Mouse (Mus musculus) hindbrain, embryonic 10.5 days (tissue): ENCODE data around the gene Mrpl22. TPM values are rescaled to one million over a fixed set of nuclear protein-coding genes. Genes with fewer than 3 reads are reported as not detected.
A peak's percentile ranks its signal among the peaks of the same experiment; 100 is the strongest.
"Not testable (repeated sequence)": the region's sequence is repeated elsewhere in the genome, so short reads cannot be mapped to it uniquely, and the experiment has no call there.

Source experiments
- DNase-seq: peaks from one replicate; pipeline ENCODE4 v3.0.0-alpha.2; 2017; ENCODE audit warnings: low spot score
- H3K27ac ChIP-seq: fragments of 300-500 bp; sonication (generic); 2 replicates; pipeline ENCODE4 v1.5.1; 2016; ENCODE audit warnings: mild to moderate bottlenecking, moderate library complexity
- H3K27me3 ChIP-seq: fragments of 300-500 bp; sonication (generic); 2 replicates; pipeline ENCODE4 v1.6.1; 2016; ENCODE audit warnings: mild to moderate bottlenecking; ENCODE audit not compliant: poor library complexity, insufficient read depth, severe bottlenecking
- H3K36me3 ChIP-seq: fragments of 300-500 bp; sonication (generic); 2 replicates; pipeline ENCODE4 v1.6.1; 2016; ENCODE audit warnings: mild to moderate bottlenecking, moderate library complexity
- H3K4me1 ChIP-seq: fragments of 300-500 bp; sonication (generic); replicated peaks from 2 replicates; pipeline ENCODE4 v1.6.1; 2016; ENCODE audit warnings: mild to moderate bottlenecking
- H3K4me3 ChIP-seq: fragments of 300-500 bp; sonication (generic); 2 replicates; pipeline ENCODE4 v1.5.1; 2016; ENCODE audit warnings: mild to moderate bottlenecking, moderate library complexity
- H3K9me3 ChIP-seq: fragments of 300-500 bp; sonication (generic); 2 replicates; pipeline ENCODE4 v1.6.1; 2016; ENCODE audit warnings: mild to moderate bottlenecking, moderate library complexity
- WGBS: fragments of 180-500 bp; shearing (Covaris S2); methylation state at CpG from one replicate; pipeline ENCODE4 v1.1.7; 2016; 5-methylcytosine and 5-hydroxymethylcytosine counted together
- polyA plus RNA-seq: library from polyadenylated mRNA; unstranded; fragments of >200 nt; fragmentation: Nextera tagmentation; extraction: Ambion mirVana; gene quantifications from 2 replicates; pipeline ENCODE4 v1.2.1, GENCODE M21; 2016

Gene Mrpl22
- polyA plus RNA-seq, 1 experiment from 2014 or later: 140 TPM

DNA sequence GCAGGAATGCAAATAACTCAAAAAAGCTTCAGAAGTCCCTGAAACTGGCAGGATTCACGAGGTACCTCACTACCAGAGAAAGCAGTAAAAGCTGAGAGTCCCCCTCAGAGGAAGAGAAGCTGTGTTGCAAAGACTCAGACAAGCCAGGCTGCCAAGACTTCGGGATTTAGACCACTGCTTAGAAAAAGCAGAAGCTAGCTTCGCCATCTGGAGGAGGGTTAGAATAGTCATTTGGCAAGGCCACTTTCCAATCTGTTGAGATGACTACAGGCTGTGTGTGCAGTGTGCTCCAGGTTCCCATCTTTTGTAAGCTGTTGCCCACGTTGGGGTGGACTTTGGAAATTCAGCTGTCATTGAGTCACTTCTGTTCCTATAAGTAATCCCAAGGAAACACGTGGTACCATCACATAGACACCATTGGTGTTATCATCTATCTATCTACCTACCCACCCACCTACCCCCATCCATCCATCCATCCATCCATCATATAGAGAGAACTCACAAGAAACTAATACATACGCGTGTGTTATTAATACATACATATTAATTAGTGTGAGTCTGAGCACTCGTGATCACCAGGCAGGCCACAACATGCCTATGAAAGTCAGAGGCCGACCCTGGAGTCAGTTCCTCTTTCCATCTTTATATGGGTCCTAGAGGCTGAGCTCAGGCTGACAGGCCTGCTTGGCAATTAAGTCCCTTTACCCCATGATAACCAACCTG, 27.6 kb upstream of the Mrpl22 start:
- H3K4me1 ChIP-seq: peaks cover 4% of the 10 kb centered on the region; the same call in 1 of the 2 replicates
- H3K4me3 ChIP-seq: no peak overlapping the region
- no peaks in the 10 kb centered on the region for H3K27me3 ChIP-seq
- no peak overlapping the region for H3K27ac ChIP-seq
- WGBS: 92% methylated on average over 9 of the region's 9 CpGs
- peaks cover 98% of the 10 kb centered on the region for H3K36me3 ChIP-seq
- peaks cover 4% of the 10 kb centered on the region; the same call in 1 of the 2 replicates for H3K9me3 ChIP-seq
- no peak for DNase-seq

DNA sequence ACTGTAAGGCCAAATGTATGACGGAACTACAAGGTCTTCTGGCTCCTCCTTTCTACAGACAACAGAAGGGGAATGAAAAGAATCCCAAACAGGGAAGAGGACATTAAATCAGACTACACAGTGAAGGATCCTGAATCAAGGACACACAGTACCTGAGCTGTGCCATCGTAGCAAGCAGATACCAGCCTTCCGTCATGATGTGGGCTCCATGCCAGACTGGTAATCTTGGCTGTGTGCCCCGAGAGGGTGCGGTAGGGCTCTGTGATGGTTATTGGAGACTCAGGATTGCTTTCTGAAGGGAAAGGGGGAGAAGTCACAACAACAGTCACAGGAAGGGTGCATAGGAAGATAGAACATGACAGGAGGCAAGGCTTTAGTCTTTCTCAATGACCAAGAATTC, 25.2 kb upstream of the Mrpl22 start:
- no peaks in the 10 kb centered on the region for H3K4me1 ChIP-seq

DNA sequence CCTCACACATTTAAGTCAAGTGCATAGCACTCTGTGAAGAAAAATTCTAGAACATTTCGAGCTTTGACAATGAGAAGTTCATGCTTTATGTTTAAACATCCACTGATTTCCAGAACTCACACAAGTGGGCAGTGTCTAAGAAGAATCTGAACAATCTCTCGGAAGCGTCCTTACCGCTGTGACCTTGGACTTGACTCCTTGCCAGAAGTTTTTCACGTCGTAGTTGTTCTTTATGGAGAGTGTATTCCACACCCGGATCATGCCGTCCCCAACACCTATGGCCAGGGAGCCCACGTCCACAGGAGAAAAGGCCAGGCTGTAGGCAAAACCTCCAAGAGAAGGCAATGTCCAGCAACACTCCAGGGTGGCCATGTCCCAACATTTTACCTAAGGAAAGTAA, 16.0 kb upstream of the Mrpl22 start:
- H3K27me3 ChIP-seq: no peaks in the 10 kb centered on the region
- H3K27ac ChIP-seq: no peak overlapping the region
- no peak for DNase-seq
- peaks cover 99% of the 10 kb centered on the region for H3K36me3 ChIP-seq
- H3K9me3 ChIP-seq: no peaks in the 10 kb centered on the region
- H3K4me1 ChIP-seq: no peaks in the 10 kb centered on the region
- WGBS: 96% methylated on average over 9 of the region's 9 CpGs
- no peak overlapping the region for H3K4me3 ChIP-seq

More for the DNA sequence above, 25.2 kb upstream of the Mrpl22 start:
- Histone ChIP-seq H3K27ac (no peak overlapping the region), H3K36me3 (peaks cover 98% of the 10 kb centered on the region), H3K9me3 (peaks cover 4% of the 10 kb centered on the region; the same call in 1 of the 2 replicates), H3K4me3 (no peak overlapping the region), H3K27me3 (no peaks in the 10 kb centered on the region)
- no peak for DNase-seq
- WGBS: 95% methylated on average over 5 of the region's 5 CpGs

DNA sequence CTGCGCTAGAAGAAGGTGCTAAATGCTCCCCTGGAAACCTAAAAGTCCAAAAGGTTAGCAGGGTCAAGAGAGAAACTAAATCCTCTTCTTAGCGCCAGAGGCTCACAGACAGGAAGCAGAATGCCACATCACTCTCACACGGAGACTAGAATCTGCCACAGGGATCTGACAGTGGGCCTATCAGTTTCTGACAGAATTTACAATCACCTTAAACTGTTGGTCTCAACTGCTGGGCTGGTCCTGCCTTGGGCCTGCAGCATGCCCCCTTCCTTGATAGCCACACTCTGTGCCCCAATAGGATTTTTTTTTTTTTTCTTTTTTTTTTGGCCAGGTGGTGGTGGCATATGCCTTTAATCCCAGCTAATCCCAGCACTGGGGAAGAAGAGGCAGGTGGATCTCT, 14.6 kb upstream of the Mrpl22 start:
- 85% methylated on average over 3 of the region's 3 CpGs for WGBS

DNA sequence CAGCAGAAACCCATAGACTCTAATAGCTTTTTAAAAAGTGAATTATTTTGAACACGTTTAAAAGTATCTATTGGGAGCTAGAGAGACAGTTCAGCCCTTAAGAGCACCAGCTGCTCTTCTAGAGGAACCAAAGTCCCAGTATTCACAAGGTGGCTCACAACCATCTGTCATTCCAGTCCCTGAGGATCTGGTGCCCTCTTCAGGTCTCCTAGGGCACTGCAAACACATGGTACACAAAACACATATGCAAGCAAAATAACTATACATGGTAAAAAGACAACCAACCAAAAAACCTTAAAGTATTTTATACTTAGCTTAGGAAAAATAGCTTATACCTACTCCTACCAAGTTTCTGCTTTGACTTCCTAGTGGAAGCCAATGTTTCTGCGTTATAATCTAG, 6.4 kb upstream of the Mrpl22 start:
- Histone ChIP-seq H3K27ac (no peak overlapping the region), H3K4me1 (peaks cover 8% of the 10 kb centered on the region), H3K27me3 (no peaks in the 10 kb centered on the region), H3K9me3 (peaks cover 7% of the 10 kb centered on the region; the same call in 1 of the 2 replicates), H3K36me3 (peaks cover 67% of the 10 kb centered on the region), H3K4me3 (no peak overlapping the region)
- DNase-seq: no peak
- WGBS: 93% methylated on average over 2 of the region's 2 CpGs

More for the DNA sequence above, 14.6 kb upstream of the Mrpl22 start:
- DNase-seq: no peak
- Histone ChIP-seq H3K4me3 (no peak overlapping the region), H3K27ac (no peak overlapping the region), H3K9me3 (no peaks in the 10 kb centered on the region), H3K27me3 (no peaks in the 10 kb centered on the region), H3K4me1 (no peaks in the 10 kb centered on the region), H3K36me3 (peaks cover 99% of the 10 kb centered on the region)

DNA sequence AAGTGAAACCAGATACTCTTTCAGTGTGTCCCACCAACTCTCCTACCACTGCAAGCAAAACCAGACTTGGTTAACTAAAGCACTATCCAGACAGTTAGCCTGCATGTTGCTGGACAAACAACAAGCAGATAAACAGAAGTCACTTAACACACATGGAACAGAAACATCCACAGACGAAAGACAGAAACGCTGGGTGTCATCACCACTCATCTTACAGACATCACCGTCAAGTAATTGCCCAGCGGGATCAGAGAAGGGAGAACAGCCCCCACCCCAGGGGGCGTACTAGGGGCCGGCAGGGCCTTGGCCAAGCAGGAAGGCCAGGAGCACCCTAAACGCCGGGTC, 3.7 kb upstream of the Mrpl22 start:
- Histone ChIP-seq H3K27me3 (no peaks in the 10 kb centered on the region), H3K4me3 (peak overlapping the region; percentile 76), H3K27ac (peak overlapping the region; percentile 90), H3K4me1 (peaks cover 20% of the 10 kb centered on the region), H3K36me3 (peaks cover 40% of the 10 kb centered on the region), H3K9me3 (peaks cover 7% of the 10 kb centered on the region; the same call in 1 of the 2 replicates)
- under 1% methylated on average over 8 of the region's 8 CpGs for WGBS
- DNase-seq: no peak

DNA sequence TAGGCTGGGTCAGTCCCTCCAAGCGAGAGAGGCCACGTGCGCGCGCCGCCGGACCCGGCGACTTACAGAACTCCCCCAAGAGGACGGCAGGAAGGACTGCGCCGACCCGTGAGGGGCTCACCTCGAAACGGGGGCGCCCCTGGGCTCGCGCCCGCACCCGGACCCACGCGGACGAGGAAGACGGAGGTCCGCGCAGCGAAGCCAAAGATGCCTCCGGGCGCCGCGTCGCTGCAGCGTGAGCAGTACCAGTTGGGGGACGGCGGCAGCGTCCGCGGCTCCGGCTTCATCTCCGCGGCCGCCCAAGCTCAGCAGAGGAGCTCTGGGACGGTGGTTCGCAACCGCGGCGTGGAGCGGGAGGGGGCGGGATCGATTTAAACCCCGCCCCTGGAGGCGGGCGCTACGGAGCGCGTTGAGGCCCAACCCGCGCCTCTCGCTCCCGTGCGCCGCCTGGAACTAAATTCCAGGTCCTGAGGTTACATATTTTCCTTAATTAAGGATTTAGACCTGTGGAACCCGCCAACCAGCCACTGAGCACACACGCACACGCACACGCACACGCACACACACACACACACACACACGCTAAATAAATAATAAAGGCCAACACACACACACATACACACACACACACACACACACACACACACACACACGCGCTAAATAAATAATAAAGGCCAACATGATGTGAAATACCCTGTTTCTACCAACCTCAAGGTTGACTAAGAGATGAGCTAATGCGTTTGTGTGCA, 3.1 kb upstream of the Mrpl22 start, which contains the start of gene Gemin5:
Gemin5 (minus strand) TSS at position 373 of the 749 bp plus-strand sequence.
- H3K4me1 ChIP-seq: peaks cover 21% of the 10 kb centered on the region
- WGBS: 2% methylated on average over 71 of the region's 71 CpGs
- H3K27me3 ChIP-seq: no peaks in the 10 kb centered on the region
- DNase-seq: peak; percentile 88
- H3K36me3 ChIP-seq: peaks cover 40% of the 10 kb centered on the region
- H3K4me3 ChIP-seq: peak within 1 kb of the TSS; percentile 76
- peak within 1 kb of the TSS; percentile 90 for H3K27ac ChIP-seq
- peaks cover 7% of the 10 kb centered on the region; the same call in 1 of the 2 replicates for H3K9me3 ChIP-seq

DNA sequence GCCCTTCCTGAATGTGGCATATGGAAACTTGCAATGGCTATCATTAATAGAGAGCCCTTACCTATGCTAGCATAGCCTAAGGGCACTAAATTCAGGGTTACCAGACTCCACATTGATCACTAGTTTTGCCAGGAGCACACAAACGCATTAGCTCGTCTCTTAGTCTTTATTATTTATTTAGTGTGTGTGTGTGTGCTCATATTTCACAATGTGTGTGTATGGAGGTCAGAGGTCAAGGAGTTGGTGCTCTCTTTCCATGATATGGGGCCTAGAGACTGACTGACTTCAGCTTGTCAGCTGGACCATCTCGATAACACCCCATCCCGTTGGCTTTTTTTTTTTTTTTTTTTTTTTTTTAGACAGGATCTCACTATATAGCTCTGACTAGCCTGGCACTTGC, 1.8 kb upstream of the Mrpl22 start:
- DNase-seq: no peak
- Histone ChIP-seq H3K36me3 (peaks cover 40% of the 10 kb centered on the region), H3K4me3 (no peak overlapping the region), H3K27me3 (no peaks in the 10 kb centered on the region), H3K9me3 (peaks cover 7% of the 10 kb centered on the region; the same call in 1 of the 2 replicates), H3K27ac (no peak overlapping the region), H3K4me1 (peaks cover 21% of the 10 kb centered on the region)
- 86% methylated on average over 4 of the region's 4 CpGs for WGBS

DNA sequence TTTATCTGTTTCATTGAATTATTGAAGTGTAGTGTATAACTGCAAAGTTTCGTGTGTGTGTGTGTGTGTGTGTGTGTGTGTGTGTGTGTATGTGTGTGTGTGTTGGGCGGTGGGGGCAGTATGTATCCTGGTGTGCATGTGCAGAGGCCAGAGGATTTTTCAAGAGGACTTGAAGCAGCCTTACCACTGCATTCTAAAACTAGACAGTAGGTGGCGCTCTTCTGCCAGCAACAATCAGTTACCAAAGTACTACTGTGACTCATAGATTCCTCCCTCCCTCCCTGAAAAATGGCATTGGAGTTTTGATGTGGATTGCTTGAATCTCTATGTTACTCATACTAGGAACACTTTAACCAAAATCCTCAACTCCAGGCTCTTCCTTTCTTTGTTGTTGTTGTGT, 8.1 kb downstream of the Mrpl22 start:
- Histone ChIP-seq H3K36me3 (peaks cover 67% of the 10 kb centered on the region), H3K27me3 (no peaks in the 10 kb centered on the region), H3K9me3 (no peaks in the 10 kb centered on the region), H3K27ac (no peak overlapping the region), H3K4me3 (no peak overlapping the region), H3K4me1 (no peaks in the 10 kb centered on the region)
- 28% methylated on average over 3 of the region's 3 CpGs for WGBS
- DNase-seq: peak; percentile 65

DNA sequence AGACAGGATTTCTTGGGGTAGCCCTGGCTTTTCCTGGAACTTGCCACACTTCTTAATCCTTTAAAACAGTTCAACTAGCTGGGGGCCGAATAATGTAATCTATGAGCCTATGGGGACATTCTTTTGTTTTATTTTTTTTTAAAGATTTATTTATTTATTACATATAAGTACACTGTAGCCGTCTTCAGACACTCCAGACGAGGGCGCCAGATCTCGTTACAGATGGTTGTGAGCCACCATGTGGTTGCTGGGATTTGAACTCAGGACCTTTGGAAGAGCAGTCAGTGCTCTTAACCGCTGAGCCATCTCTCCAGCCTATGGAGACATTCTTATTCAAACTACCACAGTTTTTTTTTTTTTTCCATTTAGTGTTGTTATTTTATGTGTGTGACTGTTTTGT, 8.5 kb downstream of the Mrpl22 start:
- not testable (repeated sequence) for H3K27ac ChIP-seq, DNase-seq, H3K4me3 ChIP-seq, H3K27me3 ChIP-seq, H3K4me1 ChIP-seq, H3K9me3 ChIP-seq
- H3K36me3 ChIP-seq: peaks cover 63% of the 10 kb centered on the region
- 95% methylated on average over 6 of the region's 6 CpGs for WGBS

DNA sequence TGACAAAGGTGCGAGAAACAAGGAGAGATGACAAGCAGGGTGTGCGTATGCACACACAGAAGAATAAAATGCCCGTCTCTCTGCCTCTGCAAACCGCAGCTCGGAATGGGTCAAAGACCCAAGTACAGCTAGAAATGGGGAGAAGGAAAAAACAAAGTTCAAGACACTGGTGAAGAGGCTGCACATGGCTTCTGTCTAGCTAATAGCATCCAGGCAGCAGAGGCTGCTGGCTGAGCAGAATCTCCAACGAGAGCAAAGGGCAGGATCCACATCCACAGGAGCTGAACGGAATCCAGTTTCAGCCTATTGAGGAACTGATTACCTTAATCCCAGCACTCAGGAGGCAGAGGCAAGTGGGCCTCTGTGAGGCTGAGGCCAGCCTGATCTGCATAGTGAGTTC, 9.3 kb downstream of the Mrpl22 start:
- Histone ChIP-seq H3K9me3 (no peaks in the 10 kb centered on the region), H3K27me3 (no peaks in the 10 kb centered on the region), H3K27ac (no peak overlapping the region), H3K36me3 (peaks cover 55% of the 10 kb centered on the region), H3K4me1 (no peaks in the 10 kb centered on the region), H3K4me3 (no peak overlapping the region)
- DNase-seq: no peak
- WGBS: 87% methylated on average over 7 of the region's 7 CpGs

DNA sequence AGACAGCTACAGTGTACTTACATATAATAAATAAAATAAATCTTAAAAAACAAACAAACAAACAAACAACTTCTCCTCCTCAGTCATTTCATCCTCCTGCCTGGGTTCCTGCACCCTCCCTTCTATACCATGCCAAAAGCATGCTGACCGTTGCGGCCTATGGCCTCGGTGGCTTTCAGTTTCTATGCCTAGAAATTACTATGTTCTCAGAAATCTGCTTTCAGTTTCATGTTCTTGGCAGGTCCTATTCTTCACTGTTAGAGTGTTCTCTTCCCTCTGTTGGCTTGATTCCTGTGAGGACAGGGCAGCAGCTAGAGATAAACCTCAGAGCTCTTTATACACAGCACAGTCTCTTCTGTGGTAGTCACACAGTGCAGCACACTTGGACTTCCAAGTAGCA, 12.1 kb downstream of the Mrpl22 start:
- Histone ChIP-seq H3K36me3 (peaks cover 27% of the 10 kb centered on the region), H3K4me1 (no peaks in the 10 kb centered on the region), H3K4me3 (no peak overlapping the region), H3K9me3 (no peaks in the 10 kb centered on the region), H3K27ac (no peak overlapping the region), H3K27me3 (no peaks in the 10 kb centered on the region)
- 90% methylated on average over 3 of the region's 3 CpGs for WGBS
- no peak for DNase-seq

DNA sequence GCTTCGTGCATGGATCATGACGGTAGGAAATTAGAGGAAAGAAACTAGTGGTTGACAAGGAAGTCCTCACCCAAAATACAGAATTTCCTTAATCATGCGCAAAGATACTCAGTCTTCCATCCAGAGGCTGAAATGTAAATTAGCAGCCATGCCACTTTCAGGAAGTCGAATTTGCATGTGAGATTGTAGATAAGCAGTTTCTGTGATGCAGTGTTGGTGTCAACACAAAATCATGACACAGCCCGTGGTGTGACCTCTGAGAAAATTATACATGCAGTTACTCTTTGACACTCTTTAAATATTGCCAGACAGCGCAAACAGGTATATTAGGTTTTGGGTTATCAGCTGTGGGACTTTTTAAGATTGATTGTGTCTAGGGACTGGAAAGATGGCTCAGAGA, 18.2 kb downstream of the Mrpl22 start:
- Histone ChIP-seq H3K4me1 (peaks cover 8% of the 10 kb centered on the region), H3K36me3 (no peaks in the 10 kb centered on the region), H3K27me3 (no peaks in the 10 kb centered on the region), H3K4me3 (no peak overlapping the region), H3K27ac (no peak overlapping the region), H3K9me3 (no peaks in the 10 kb centered on the region)
- WGBS: 95% methylated on average over 6 of the region's 6 CpGs
- DNase-seq: no peak
